Mouse (Mus musculus) layer of hippocampus, adult 2 months (tissue): ENCODE measurements at regions not wholly inside any gene's neighbourhood (a gene's known extent, or its start where the extent isn't known, plus 50 kb on each side); places are given as distances from the start of the nearest gene placed in this dataset.

Experiments
- DNase-seq, 2 experiments: peaks; one replicate each; pipeline ENCODE4 v3.0.0; 2022; ENCODE audit warnings: low spot score in 2 of 2
- H3K27ac ChIP-seq: fragments of 200-600 bp; 2 replicates; pipeline ENCODE4 v1.8.1; 2022
- H3K4me3 ChIP-seq: fragments of 200-600 bp; 2 replicates; pipeline ENCODE4 v1.8.1; 2022; ENCODE audit warnings: mild to moderate bottlenecking
- CTCF ChIP-seq: fragments of 200-600 bp; conservative IDR thresholded peaks from 2 replicates; pipeline ENCODE4 v1.8.1; 2022; ENCODE audit warnings: antibody characterized with exemption, mild to moderate bottlenecking, moderate library complexity

DNA sequence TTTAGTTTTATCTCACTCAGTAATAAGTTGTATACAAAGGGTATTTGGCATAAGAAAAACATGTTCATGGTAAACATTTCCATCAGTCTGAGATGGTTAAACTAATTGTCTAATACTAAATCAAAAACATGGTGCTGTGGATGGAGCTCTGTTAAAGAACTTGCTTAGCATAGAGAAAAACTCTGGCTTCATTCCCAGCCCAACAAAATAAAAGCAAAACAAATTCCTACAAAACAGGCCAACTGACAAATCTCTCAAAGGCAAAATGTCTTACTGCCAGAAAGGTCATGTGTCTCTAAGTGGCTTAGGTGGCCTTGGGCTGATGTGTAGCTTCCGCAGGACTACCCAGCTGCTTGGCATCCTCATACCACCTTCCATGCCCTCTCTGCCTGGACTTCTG is 505.4 kb upstream of the Fbxo33 start:
- DNase-seq = peak in 1 of 2 experiments; percentile 6
- Histone ChIP-seq H3K27ac (0 out of 2 replicates have a peak overlapping the region, but pooled peaks have one; percentile 9), H3K4me3 (no peak overlapping the region)
- TF ChIP-seq CTCF = no peak

DNA sequence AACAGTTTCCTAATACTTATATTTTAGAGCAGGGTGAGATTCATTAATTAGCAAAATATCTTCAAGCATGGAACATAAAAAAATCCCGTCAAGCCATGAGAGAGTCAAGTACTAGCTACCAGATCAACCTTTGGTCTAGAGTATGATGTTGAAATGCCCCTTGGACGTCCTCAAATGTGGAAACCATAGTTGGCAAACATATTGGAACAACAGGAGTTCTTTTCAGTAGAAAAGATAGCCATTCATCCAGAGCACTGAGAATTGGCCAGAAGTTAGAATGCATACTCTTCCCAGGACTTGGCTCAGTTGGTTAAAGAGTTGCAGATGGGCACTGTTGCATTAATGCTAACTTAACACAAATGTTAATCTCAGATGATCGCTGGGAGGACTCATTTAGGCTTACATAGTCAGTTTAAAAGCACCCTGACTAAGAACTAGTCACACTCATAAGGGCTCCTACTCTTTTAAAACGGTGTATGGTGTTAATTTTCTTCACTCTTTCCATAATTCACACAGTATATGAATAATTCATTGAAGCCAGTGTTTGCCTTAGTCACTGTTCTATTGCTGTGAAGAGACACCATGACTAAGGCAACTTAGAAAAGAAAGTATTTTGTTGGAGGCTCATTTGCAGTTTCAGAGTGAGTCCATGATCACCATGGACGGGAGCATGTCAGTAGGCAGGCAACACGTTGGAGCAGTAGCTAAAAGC is 503.1 kb upstream of the Fbxo33 start:
- TF ChIP-seq CTCF = no peak
- H3K27ac ChIP-seq = no peak overlapping the region
- no peak overlapping the region for H3K4me3 ChIP-seq
- DNase-seq = no peak

DNA sequence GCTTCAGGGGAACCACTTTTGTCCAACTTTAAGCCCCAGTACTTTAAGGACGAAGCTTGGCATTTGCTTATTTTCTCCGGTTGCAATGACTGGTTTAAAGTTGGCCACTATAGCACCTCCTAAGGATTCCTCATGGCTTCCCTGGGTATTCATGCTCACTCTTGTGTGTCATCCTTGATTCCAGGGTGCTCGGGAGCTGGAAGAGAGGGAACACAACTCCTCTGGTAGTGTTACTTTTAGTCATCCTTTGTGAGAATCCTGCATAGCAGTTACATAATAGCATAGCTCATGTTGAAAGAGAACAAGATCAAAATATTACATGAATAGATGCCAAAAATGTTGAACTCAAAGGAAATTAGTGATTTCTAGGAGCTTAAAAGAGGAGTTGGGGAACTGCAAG is 493.7 kb upstream of the Fbxo33 start:
- no peak for TF ChIP-seq CTCF
- peak in 1 of 2 experiments; percentile 0 for DNase-seq
- H3K27ac ChIP-seq = no peak overlapping the region
- H3K4me3 ChIP-seq = no peak overlapping the region

DNA sequence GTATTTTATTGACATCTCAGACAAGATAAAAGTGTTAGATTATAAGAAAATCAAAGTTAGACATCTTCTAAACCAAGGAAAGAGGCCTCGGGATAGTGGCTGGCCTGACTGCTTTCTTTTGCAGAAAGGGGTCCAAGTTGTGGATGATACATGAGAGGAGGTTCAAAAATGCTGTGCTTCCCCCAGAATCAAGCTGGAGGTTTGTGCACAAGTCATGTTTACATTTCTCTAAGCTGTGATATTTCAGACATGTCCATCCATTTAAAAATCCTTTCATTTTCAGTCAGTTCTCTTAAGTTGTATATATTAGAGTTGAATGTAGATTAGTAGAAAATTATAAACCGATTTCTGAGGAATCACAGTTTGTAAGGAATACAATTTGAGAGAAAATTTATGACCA is 463.7 kb upstream of the Fbxo33 start:
- DNase-seq = no peak
- H3K27ac ChIP-seq = no peak overlapping the region
- TF ChIP-seq CTCF = no peak
- H3K4me3 ChIP-seq = no peak overlapping the region

DNA sequence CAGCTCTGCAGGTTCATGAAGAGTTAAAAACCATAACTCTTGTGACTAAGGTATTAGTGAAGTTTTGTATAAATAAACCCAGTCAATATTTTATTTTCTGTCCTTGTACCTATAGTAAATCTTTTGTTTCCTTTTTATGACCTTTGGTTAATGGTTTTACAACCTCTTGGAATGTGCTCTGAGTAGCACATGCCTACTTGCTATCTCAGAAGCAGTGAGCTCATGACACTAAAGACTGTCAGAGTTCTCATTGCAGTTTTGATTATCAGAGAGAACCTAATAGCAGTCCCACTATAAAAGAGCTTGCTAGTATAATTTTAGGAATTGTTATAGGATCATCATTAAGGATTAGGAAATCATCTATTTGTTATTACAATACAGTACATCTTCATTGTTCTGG is 443.6 kb upstream of the Fbxo33 start:
- no peak overlapping the region for H3K27ac ChIP-seq
- DNase-seq = no peak
- TF ChIP-seq CTCF = no peak
- no peak overlapping the region for H3K4me3 ChIP-seq

DNA sequence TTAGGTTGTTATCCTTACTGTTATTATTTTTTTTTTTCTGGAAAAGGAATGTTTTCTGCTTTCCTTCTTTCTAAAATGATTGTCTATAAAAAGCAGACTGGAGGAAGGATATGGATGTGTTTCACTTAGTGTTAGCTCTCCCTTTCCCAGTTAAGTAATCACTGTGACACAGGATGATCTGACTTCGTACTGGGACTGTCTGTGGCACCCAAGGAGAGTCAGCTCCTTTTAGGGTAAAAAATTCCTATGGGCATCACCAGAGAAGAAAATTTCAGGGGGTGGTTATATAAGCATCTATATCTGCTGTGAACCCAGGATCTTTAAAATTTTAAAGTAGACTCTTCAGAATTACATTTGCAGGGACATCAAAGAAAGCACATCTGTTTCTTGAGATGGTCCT is 411.2 kb upstream of the Fbxo33 start:
- Histone ChIP-seq H3K27ac (0 out of 2 replicates have a peak overlapping the region, but pooled peaks have one; percentile 20), H3K4me3 (no peak overlapping the region)
- TF ChIP-seq CTCF = no peak
- DNase-seq = no peak

DNA sequence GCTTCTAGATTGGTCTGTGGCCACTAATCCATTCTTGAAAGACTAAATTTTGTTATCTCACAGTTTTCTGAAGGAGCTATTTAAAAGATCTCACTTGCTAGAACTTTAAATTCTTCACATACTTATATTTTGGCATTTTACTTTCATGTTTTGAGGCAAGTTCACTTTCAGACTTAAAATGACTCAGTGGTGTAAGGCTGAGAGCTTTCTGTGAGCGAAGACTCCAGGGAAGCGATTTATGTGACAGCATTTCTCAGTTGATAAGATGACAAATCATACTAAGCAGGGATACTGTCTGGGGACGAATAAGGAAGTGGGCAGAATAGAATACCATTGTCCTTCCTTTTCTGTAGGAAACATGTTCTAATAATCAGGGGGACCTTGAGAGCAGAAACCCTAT is 403.6 kb upstream of the Fbxo33 start:
- no peak for DNase-seq
- Histone ChIP-seq H3K27ac (no peak overlapping the region), H3K4me3 (no peak overlapping the region)
- TF ChIP-seq CTCF = no peak

DNA sequence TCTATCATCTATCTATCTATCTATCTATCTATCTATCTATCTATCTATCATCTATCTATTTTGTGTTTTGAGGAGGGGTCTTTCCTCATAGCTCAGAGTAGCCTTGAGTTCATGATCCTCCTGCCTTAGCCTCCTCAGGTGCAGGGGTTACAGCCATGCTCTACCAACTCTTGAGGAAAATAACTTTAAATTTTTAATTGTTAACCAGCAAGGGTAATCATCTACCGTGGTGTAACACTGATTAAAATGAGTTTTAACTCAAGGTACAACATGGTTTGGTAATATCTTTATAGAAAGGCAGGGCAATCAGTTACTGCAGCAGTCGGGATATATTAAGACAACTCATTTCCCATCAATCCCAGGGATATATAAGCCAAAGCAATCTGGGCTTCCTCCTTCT is 401.6 kb upstream of the Fbxo33 start:
- DNase-seq = no peak
- no peak for TF ChIP-seq CTCF
- peak overlapping the region; percentile 29 for H3K27ac ChIP-seq
- no peak overlapping the region for H3K4me3 ChIP-seq

DNA sequence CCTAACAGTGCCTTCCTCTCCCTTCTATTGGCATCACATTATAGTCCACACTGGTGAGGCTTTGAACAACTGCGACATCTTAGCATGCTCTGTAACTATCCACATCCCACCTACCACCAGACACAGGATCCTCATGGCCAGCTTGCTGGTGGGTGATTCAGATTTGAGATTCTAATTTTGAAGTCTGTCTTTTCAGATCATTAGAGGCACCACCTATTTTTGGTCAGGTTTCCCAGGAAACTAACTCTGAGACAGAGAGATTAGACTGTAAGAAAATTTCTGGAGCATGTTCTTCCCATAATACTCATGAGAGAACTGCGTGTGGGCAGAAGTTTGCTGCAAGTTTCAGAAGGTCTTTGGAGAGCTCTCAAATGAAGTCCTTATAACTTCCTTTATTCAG is 400.8 kb upstream of the Fbxo33 start:
- Histone ChIP-seq H3K4me3 (no peak overlapping the region), H3K27ac (peak overlapping the region; percentile 46)
- no peak for TF ChIP-seq CTCF
- DNase-seq = peak; percentile 41 to 54

DNA sequence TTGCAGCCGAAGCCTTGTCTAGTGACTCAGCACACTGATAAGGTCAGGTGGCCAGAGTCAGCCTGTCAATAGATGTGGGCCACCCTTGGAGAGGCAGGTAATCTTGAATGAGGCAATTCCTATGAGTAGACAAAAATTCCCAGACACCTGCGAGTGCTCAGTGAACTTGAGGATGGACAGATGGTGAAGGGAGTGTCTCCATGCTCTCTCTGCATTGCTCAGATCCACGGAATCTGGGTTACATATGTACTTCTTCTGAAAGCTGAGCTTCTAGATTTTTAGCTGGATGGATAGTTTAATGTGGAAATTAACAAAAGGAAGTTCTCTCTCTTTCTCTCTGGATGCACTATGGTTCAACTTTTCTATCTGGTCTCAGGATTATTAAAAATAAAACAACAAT is 396.6 kb upstream of the Fbxo33 start:
- Histone ChIP-seq H3K27ac (0 out of 2 replicates have a peak overlapping the region, but pooled peaks have one; percentile 5), H3K4me3 (no peak overlapping the region)
- DNase-seq = no peak
- TF ChIP-seq CTCF = no peak

DNA sequence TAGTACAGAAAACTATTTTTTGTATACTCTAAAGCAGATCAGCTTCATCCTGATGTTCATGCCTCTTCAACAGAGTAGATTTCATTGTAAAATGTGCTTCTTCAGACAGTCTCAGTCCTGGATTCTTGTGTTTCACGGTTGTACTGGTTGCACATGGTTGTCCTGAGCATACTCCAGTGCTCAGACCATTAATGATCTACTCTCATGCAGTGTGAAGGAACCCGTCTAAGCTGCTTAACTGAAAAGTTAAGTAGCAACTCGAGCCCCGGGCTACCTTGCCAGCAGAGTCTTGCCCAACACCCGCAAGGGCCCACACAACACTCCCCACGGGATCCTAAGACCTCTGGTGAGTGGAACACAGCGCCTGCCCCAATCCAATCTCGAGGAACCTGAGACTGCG is 380.3 kb upstream of the Fbxo33 start:
- Histone ChIP-seq H3K27ac (no peak overlapping the region), H3K4me3 (no peak overlapping the region)
- DNase-seq = no peak
- TF ChIP-seq CTCF = no peak

DNA sequence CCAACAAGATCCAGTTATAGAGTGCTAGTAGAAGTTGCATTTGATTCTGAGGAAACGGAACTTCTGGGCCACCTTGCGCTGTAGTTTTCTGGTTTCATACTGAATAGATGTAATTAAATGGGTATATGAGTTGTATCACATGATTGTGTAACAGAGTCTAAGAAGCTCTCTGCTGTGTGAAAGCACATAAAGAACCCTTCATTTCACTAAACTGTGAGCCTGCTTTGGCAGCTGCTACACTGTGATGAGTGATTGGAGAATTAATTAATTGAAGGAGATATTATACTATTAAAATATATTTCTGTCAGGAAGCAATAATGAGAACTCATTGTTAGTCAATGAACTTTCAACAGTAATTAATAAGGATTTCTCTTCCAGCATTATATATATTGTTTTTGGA is 369.8 kb upstream of the Fbxo33 start:
- H3K27ac ChIP-seq = no peak overlapping the region
- DNase-seq = no peak
- H3K4me3 ChIP-seq = no peak overlapping the region
- no peak for TF ChIP-seq CTCF

DNA sequence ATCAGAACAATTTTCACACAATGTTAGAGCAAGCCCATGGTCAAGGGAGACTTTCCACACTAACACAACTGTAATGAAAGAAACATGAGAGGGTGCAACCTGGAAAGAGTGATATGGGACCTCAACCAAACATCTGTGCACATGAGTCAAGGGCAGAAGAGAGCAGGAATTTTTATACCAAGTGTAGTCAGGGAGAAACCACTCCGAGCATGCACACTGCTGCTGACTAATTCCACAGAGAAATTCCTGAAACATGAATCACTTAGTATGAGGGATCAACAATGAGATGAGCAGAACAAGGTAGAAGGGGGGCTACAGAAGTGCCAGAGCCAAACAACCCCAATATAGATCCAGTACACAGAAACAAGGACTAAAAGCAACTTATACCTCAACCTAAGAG is 363.1 kb upstream of the Fbxo33 start:
- DNase-seq = no peak
- TF ChIP-seq CTCF = no peak
- no peak overlapping the region for H3K27ac ChIP-seq
- H3K4me3 ChIP-seq = no peak overlapping the region

DNA sequence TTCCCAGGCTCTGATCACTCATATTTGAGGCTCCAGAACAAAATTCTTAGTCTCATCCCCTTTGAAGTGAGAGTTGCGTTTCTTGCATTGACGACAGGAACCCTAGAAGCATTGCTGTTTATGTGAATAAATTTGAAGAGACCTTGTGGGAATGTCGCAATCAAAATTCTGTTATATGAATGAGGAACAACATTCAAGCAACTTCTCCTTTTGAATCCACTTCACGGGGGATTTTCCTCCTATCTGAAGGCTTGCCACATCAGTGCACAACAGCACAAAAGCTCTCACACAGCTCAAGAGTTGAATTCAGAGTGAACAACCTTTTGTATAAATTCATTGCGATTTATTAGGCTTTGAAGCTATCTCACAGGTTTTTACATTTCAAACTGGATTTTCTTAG is 360.2 kb upstream of the Fbxo33 start:
- Histone ChIP-seq H3K4me3 (no peak overlapping the region), H3K27ac (no peak overlapping the region)
- no peak for TF ChIP-seq CTCF
- no peak for DNase-seq
